Mouse (Mus musculus) forebrain, embryonic 16.5 days (tissue): Measurements from ENCODE around the gene Ap5s1. TPM values are rescaled to one million over a fixed set of nuclear protein-coding genes. Genes with fewer than 3 reads are reported as not detected.

ENCODE experiments used
- ATAC-seq: fragments of 200-750 bp; cut with Nextera tagmentation; 2 replicates; pipeline ENCODE4 v1.8.0; 2017; ENCODE audit warnings: mild to moderate bottlenecking, moderate library complexity
- H3K27ac ChIP-seq: fragments of 300-500 bp; sonication (generic); 2 replicates; pipeline ENCODE4 v1.5.1; 2014; ENCODE audit warnings: low read length, control low read depth
- H3K27me3 ChIP-seq: fragments of 300-500 bp; sonication (generic); replicated peaks from 2 replicates; pipeline ENCODE4 v1.6.1; 2014; ENCODE audit warnings: low read length; ENCODE audit not compliant: control insufficient read depth, insufficient read depth
- H3K36me3 ChIP-seq: fragments of 300-500 bp; sonication (generic); 2 replicates; pipeline ENCODE4 v1.6.1; 2014; ENCODE audit not compliant: control insufficient read depth, insufficient read depth
- H3K4me1 ChIP-seq: fragments of 300-500 bp; sonication (generic); replicated peaks from 2 replicates; pipeline ENCODE4 v1.6.1; 2014; ENCODE audit warnings: low read length; ENCODE audit not compliant: control insufficient read depth, insufficient read depth
- H3K4me2 ChIP-seq: fragments of 300-500 bp; sonication (generic); 2 replicates; pipeline ENCODE4 v1.6.1; 2014; ENCODE audit warnings: mild to moderate bottlenecking, low read length, control low read depth
- H3K4me3 ChIP-seq: fragments of 300-500 bp; sonication (generic); replicated peaks from 2 replicates; pipeline ENCODE4 v1.5.1; 2014; ENCODE audit warnings: mild to moderate bottlenecking, low read length, control low read depth
- H3K9ac ChIP-seq: fragments of 300-500 bp; sonication (generic); replicated peaks from 2 replicates; pipeline ENCODE4 v1.6.1; 2014; ENCODE audit warnings: low read depth, low read length, control low read depth
- H3K9me3 ChIP-seq: fragments of 300-500 bp; sonication (generic); 2 replicates; pipeline ENCODE4 v1.6.1; 2016; ENCODE audit warnings: low read length; ENCODE audit not compliant: control insufficient read depth
- WGBS: fragments of 180-500 bp; shearing (Covaris S2); extraction: QIAGEN DNeasy Blood & Tissue Kit; methylation state at CpG from one replicate; pipeline ENCODE4 v1.1.7; 2014; 5-methylcytosine and 5-hydroxymethylcytosine counted together
- polyA plus RNA-seq: library from polyadenylated mRNA; unstranded; fragments of >200 nt; fragmentation: Nextera tagmentation; extraction: Ambion mirVana; gene quantifications from 2 replicates; pipeline ENCODE4 v1.2.1, GENCODE M21; 2015

Gene Ap5s1
- polyA plus RNA-seq, 1 experiment from 2014 or later: 40.5 TPM

GRCm38 (mm10) chr2:131209969-131210792 lies 3.3 kb downstream of the Ap5s1 start:
- peak overlapping the region; percentile 91 for H3K9ac ChIP-seq
- 0 out of 2 replicates have a peak, but pooled peaks cover 2% of the 10 kb centered on the region for H3K36me3 ChIP-seq
- peak overlapping the region; percentile 79 for H3K4me2 ChIP-seq
- under 1% methylated on average over 50 of the region's 50 CpGs for WGBS
- H3K4me1 ChIP-seq: peaks cover 13% of the 10 kb centered on the region
- H3K27ac ChIP-seq: peak overlapping the region; percentile 95
- H3K9me3 ChIP-seq: no peaks in the 10 kb centered on the region
- no peaks in the 10 kb centered on the region for H3K27me3 ChIP-seq
- peak overlapping the region; percentile 78 for H3K4me3 ChIP-seq
- peak; percentile 98 for ATAC-seq

GRCm38 (mm10) chr2:131211026-131211615 lies 4.2 kb downstream of the Ap5s1 start:
- H3K27ac ChIP-seq: no peak overlapping the region
- H3K4me1 ChIP-seq: peaks cover 13% of the 10 kb centered on the region
- WGBS: 64% methylated on average over 9 of the region's 9 CpGs
- H3K9ac ChIP-seq: peak overlapping the region; percentile 91
- H3K4me2 ChIP-seq: peak overlapping the region; percentile 79
- peak overlapping the region; percentile 78 for H3K4me3 ChIP-seq
- ATAC-seq: no peak
- no peaks in the 10 kb centered on the region for H3K27me3 ChIP-seq
- 0 out of 2 replicates have a peak, but pooled peaks cover 2% of the 10 kb centered on the region for H3K36me3 ChIP-seq
- no peaks in the 10 kb centered on the region for H3K9me3 ChIP-seq

GRCm38 (mm10) chr2:131213773-131214172 lies 6.9 kb downstream of the Ap5s1 start:
- no peak for ATAC-seq
- Histone ChIP-seq H3K27ac (no peak overlapping the region), H3K4me1 (peaks cover 13% of the 10 kb centered on the region), H3K9ac (no peak overlapping the region), H3K36me3 (0 out of 2 replicates have a peak, but pooled peaks cover 2% of the 10 kb centered on the region), H3K27me3 (no peaks in the 10 kb centered on the region), H3K4me3 (no peak overlapping the region), H3K4me2 (no peak overlapping the region), H3K9me3 (no peaks in the 10 kb centered on the region)
- 81% methylated on average over 7 of the region's 7 CpGs for WGBS

- no peak overlapping the region for H3K4me3 ChIP-seq
- no peak overlapping the region for H3K9ac ChIP-seq
- H3K36me3 ChIP-seq: 0 out of 2 replicates have a peak, but pooled peaks cover 2% of the 10 kb centered on the region
- H3K27me3 ChIP-seq: no peaks in the 10 kb centered on the region
- ATAC-seq: no peak
- 89% methylated on average over 7 of the region's 7 CpGs for WGBS
- peaks cover 2% of the 10 kb centered on the region for H3K4me1 ChIP-seq
- no peak overlapping the region for H3K27ac ChIP-seq
- H3K4me2 ChIP-seq: no peak overlapping the region
- no peaks in the 10 kb centered on the region for H3K9me3 ChIP-seq
Observed at GRCm38 (mm10) chr2:131215941-131216858, 9.3 kb downstream of the Ap5s1 start.

GRCm38 (mm10) chr2:131220030-131220429 lies 13.2 kb downstream of the Ap5s1 start:
- Histone ChIP-seq H3K36me3 (no peaks in the 10 kb centered on the region), H3K4me3 (no peak overlapping the region), H3K27me3 (no peaks in the 10 kb centered on the region), H3K27ac (no peak overlapping the region), H3K4me1 (no peaks in the 10 kb centered on the region), H3K9me3 (no peaks in the 10 kb centered on the region), H3K9ac (no peak overlapping the region), H3K4me2 (no peak overlapping the region)
- WGBS: 78% methylated on average over 4 of the region's 4 CpGs
- no peak for ATAC-seq

GRCm38 (mm10) chr2:131221853-131222515 lies 15.1 kb downstream of the Ap5s1 start:
- no peak overlapping the region for H3K4me2 ChIP-seq
- no peak overlapping the region for H3K4me3 ChIP-seq
- no peaks in the 10 kb centered on the region for H3K36me3 ChIP-seq
- H3K27me3 ChIP-seq: no peaks in the 10 kb centered on the region
- no peak for ATAC-seq
- no peak overlapping the region for H3K9ac ChIP-seq
- no peaks in the 10 kb centered on the region for H3K4me1 ChIP-seq
- 87% methylated on average over 3 of the region's 3 CpGs for WGBS
- H3K27ac ChIP-seq: no peak overlapping the region
- no peaks in the 10 kb centered on the region for H3K9me3 ChIP-seq

- Histone ChIP-seq H3K36me3 (no peaks in the 10 kb centered on the region), H3K4me2 (no peak overlapping the region), H3K4me1 (no peaks in the 10 kb centered on the region), H3K9me3 (no peaks in the 10 kb centered on the region), H3K27ac (no peak overlapping the region), H3K27me3 (no peaks in the 10 kb centered on the region), H3K4me3 (no peak overlapping the region), H3K9ac (no peak overlapping the region)
- ATAC-seq: no peak
- WGBS: 63% methylated on average over 5 of the region's 5 CpGs
Observed at GRCm38 (mm10) chr2:131222562-131222961, 15.7 kb downstream of the Ap5s1 start.

GRCm38 (mm10) chr2:131223569-131223968 lies 16.7 kb downstream of the Ap5s1 start:
- H3K9ac ChIP-seq: no peak overlapping the region
- 88% methylated on average over 1 of the region's 1 CpGs for WGBS
- H3K9me3 ChIP-seq: no peaks in the 10 kb centered on the region
- H3K27me3 ChIP-seq: no peaks in the 10 kb centered on the region
- no peak for ATAC-seq
- H3K4me1 ChIP-seq: no peaks in the 10 kb centered on the region
- no peaks in the 10 kb centered on the region for H3K36me3 ChIP-seq
- H3K4me3 ChIP-seq: no peak overlapping the region
- H3K4me2 ChIP-seq: no peak overlapping the region
- H3K27ac ChIP-seq: no peak overlapping the region
